Mouse (Mus musculus) bone marrow macrophage, adult 2 months (primary cell): ENCODE data around the gene Vat1l.

Experiments
- CTCF ChIP-seq: IDR thresholded peaks from 2 replicates; pipeline ENCODE4 v1.5.1; 2012; ENCODE audit warnings: low read depth, mild to moderate bottlenecking, low read length, moderate library complexity
- POLR2A ChIP-seq: IDR thresholded peaks from 2 replicates; pipeline ENCODE4 v1.6.1; 2012; ENCODE audit warnings: mild to moderate bottlenecking, low read depth, low read length, borderline replicate concordance

GRCm38 (mm10) chr8:114251321-114252065 is 46.1 kb downstream of the Vat1l start:
- TF ChIP-seq CTCF = no peak
- TF ChIP-seq POLR2A = no peak
